Mouse (Mus musculus): ENCODE data around the gene Rcn3. TPM values are rescaled to one million over a fixed set of nuclear protein-coding genes. Genes with fewer than 3 reads are reported as not detected.

Rcn3 gene
- total RNA-seq, 2 experiments from 2014 or later: 7.2 to 20.2 TPM

DNA sequence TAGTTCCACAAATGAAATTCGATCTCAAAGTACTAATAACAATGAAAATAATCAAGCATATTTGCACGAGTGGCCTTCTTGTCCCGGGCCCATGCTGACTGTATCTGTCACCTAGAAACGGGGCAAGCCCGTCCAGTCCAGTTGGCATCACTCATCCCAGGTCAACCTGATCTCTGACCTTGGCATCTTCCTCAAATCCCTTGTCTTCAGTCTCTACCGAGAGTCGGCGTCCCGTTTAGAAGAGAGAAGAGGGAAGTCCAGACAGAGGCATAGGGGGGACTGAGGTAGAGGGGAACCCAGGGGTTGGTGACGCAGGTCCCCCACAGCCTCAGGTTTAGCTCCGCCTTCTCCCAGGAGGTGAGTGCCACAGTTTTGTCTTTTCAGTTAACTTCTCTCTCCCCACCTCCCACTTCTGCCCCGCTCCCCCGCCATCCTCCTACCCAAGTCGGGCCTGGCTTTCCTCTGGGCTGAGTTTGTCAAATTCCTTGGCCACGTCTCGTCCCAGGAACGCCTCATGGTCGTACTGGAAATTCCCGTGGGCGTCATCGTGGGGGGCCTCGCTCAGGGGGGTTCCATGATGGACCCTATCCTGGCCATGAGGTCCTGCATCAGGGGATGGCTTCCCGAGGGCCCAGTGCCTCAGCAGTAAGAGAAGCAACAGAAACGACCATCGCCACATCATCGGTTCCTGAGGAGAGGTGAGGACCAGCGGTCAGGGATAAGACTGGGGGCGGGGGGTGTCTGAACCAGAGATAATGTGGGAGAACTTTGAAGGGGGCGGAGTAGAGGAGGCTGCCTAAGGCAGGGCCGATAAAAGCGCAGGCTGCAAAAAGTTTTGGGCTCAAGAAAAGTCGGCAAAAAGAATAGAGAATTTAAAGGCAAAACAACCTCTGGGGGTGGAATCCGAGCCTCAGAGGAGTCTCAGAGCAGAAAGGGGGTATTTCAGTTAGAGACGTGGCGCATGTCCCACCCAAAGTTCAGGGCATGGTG lies 725 bp downstream of the Rcn3 start:
- Histone ChIP-seq H3K4me3 (peak overlapping the region; percentile 71), H3K27ac (peak overlapping the region; percentile 82)
- peak; percentile 51 for DNase-seq
- intact Hi-C loops (cut with DNase I): no loop called here
- no peak for TF ChIP-seq CTCF (IDR thresholded peaks at IDR 0.05)

DNA sequence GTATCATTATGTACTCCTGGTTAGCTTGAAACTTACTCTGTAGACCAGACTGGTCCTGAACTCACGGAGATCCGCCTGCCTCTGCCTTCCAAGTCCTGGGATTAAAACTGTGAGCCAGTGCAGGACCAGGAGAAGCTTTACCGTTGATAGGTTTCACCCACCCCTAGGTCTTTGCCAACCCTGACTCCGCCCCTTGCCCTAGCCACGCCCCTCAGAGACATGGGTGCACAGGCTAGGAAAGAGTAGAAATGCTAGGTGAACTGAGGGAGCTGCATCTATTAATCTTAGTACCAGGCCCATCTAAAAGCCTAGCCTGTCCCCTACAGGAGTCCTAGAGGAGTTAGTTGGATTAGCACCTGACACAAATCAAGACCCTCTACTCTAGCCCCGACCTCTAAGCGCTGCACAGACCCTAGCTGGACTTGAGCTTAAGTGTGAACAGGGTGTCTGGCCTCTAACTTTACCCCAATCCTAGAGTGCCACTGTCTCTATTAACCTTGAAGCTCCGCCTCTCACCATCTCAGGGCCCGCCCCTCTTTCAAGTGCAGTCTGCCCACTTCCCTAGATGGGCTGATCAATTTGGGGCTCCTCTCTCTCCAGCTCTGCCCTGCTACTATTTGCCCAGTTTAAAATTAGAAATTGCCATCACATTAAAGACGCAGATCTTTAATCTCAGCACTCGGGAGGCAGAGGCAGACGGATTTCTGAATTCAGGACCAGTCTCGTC lies 1.6 kb downstream of the Rcn3 start:
- no peak for TF ChIP-seq CTCF (IDR thresholded peaks at IDR 0.05)
- intact Hi-C loops (cut with DNase I): no loop called here
- Histone ChIP-seq H3K27ac (peak overlapping the region; percentile 82), H3K4me3 (peak overlapping the region; percentile 71)
- DNase-seq: no peak

DNA sequence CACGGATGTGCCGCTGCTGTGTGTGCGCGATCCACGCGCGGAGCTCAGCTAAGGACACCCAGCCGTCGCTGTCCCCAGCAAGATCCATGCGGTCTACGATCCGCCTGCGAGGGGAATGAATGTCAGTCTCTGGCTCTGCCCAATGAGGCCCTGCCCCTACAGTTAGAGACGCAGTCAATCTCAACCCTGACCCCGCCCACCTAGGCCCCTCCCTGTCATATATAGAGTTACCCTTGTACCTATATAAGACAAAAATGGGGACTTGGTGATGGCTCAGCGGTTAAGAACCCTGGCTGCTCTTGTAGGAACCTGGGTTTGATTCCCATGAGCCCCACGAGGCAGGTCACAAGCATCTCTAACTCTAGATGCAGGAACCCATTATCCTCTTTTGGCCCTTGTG lies 3.4 kb downstream of the Rcn3 start:
- no peak for TF ChIP-seq CTCF (IDR thresholded peaks at IDR 0.05)
- intact Hi-C loops (cut with DNase I): no loop called here
- DNase-seq: no peak

DNA sequence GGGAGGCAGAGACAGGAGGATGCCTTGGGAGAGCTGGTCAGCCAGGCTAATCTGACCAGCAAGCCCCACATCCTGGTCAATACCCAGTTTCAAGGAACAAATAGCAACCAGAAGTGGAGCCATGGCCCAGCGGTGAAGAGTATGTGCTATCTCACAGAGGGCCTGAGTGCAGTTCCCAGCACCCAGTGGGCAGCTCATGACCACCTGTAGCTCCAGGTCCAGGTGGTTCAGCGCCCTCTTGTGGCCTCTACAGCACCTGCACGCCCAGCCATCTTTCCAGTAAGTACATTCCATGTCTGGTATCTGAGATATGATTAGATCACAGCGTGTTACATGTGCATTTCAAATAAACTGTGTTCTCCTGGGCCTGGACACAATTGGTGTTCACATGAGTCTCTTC lies 5.9 kb downstream of the Rcn3 start:
- no peak overlapping the region for H3K4me3 ChIP-seq
- intact Hi-C loops (cut with DNase I): no loop called here
- TF ChIP-seq CTCF (IDR thresholded peaks at IDR 0.05): peak; percentile 9; the same call in 1 of the 2 replicates
- no peak for DNase-seq
- no peak overlapping the region for H3K27ac ChIP-seq

More for the DNA sequence above, 3.4 kb downstream of the Rcn3 start:
- Histone ChIP-seq H3K4me3 (no peak overlapping the region), H3K27ac (no peak overlapping the region)

DNA sequence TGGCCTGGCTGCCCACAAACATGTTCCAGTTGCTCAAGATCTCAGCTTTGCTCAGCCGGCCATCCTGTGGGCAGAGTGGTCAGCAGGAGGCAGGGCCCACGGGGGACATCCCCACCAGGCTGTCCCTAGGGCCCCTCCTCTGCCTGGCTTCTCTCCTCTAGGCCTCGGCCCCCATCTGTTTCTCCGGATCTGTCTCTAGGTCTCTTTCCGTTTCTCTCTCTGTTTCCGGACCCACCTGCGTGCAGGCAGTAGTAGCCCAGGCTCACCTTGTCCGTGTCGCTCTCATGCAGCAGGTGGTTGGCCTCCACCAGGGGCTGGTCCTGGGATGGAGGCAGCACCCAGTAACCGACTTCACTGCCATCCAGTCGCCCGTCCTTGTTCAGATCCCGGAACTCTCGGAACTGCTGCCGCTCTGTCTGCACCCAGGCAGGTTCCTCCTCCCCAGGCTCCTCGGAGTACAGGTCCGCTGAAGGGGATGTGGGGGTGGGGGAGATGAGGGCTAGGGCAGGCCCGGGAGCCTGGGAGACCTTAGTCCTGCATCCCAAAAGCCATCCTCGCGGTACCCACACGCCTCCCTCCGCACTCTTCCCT lies 8.6 kb downstream of the Rcn3 start:
- TF ChIP-seq CTCF (IDR thresholded peaks at IDR 0.05): no peak
- intact Hi-C loops (cut with DNase I): loop anchor here (2.0 to 5.0 kb wide), 2 partner anchors 19 to 39 kb away; partner anchors contain the start of genes Fcgrt and Rps11
- H3K4me3 ChIP-seq: peak overlapping the region; percentile 10
- no peak for DNase-seq
- H3K27ac ChIP-seq: peak overlapping the region; percentile 85

DNA sequence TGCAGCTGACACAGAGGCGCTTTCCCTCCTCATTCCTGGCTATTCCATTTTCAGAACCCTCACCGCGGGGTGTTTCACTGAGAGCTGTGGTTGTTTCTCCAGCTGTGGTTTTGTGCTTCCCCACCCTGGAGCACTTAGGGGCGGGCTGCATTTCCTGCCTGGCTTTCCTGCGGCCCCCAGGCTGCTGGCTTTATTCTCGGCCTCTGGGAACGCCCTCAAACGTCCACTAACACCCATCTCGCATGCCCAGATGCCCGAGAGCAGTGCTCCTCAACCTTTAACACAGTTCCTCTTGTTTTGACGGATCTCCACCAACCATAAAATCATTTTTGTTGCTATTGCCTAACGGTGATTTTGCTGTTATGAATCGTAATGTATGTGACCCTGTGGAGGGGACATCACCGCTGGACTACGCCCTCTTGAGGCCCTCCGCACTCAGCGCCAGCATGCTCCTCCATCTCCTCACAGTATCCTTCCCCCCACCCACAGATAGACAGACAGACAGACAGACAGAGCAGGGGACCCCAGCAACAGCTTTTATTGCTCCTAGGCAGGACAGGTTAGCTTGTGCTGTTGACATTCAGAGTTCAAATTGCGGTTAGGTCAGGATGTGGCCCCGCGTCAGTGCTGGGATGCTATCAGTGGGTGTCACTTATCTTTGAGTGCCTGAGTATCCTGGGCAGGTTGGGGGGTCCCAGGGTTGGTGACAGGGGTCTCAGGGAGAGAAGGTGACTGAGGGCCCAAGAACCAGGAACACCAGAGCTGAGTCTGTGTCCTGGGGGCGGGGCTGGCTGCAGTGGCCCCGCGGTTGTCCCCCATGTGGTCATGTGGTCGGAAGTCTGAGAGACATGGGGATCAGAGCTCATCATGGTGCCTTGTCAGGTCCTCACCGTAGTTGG lies 9.4 kb downstream of the Rcn3 start:
- peak overlapping the region; percentile 85 for H3K27ac ChIP-seq
- H3K4me3 ChIP-seq: peak overlapping the region; percentile 50
- DNase-seq: peak; percentile 76
- intact Hi-C loops (cut with DNase I): loop anchor here (2.0 to 5.0 kb wide), 2 partner anchors 20 to 40 kb away; partner anchors contain the start of genes Fcgrt and Rps11
- TF ChIP-seq CTCF (IDR thresholded peaks at IDR 0.05): no peak

DNA sequence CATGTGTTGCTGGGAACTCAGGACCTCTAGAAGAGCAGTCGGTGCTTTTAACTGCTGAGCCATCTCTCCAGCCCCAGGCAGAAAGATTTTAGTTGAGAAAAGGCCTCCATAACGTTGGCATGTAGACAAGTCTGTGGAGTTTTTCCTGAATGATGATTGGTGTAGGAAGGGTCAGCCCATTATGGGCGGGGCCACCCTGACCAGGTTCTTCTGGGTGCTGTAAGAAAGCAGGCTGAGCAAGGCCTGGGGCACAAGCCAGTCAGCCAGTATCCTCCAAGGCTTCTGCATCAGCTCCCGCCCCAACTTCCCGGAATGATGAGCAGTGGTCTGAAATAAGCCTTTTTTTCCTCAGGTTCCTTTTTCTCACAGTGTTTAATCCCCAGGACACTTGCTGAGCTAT lies 11.0 kb downstream of the Rcn3 start:
- intact Hi-C loops (cut with DNase I): loop anchor here (5.0 kb wide), 1 partner anchor 41 kb away; the partner anchor contains the start of gene Rps11
- Histone ChIP-seq H3K4me3 (no peak overlapping the region), H3K27ac (peak overlapping the region; percentile 85)
- TF ChIP-seq CTCF (IDR thresholded peaks at IDR 0.05): no peak
- no peak for DNase-seq

DNA sequence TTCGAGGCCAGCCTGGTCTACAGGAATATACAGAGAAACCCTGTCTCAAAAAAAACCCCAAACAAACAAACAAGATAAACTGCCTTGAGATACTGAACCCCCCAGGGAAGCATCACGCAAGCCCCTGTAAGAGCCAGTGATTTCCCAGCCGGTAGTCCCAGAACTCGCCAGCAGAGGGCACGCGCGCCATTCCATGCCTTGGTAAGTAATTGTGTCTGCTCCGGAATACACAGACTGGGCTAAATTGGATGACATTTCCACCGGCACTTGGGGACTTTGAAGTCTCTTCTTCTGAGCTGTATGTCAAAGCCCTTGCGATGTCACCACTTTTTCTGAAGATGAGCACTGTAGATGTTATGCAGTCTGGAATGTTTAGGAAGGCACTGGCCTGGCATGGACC lies 12.2 kb downstream of the Rcn3 start:
- Histone ChIP-seq H3K27ac (peak overlapping the region; percentile 57), H3K4me3 (0 out of 2 replicates have a peak overlapping the region, but pooled peaks have one; percentile 27)
- DNase-seq: peak; percentile 93
- peak; percentile 92 for TF ChIP-seq CTCF (IDR thresholded peaks at IDR 0.05)
- intact Hi-C loops (cut with DNase I): loop anchor here (1.0 to 5.0 kb wide), 3 partner anchors 42 to 119 kb away; partner anchors contain the start of genes Flt3l, Gm45713 and Rps11

DNA sequence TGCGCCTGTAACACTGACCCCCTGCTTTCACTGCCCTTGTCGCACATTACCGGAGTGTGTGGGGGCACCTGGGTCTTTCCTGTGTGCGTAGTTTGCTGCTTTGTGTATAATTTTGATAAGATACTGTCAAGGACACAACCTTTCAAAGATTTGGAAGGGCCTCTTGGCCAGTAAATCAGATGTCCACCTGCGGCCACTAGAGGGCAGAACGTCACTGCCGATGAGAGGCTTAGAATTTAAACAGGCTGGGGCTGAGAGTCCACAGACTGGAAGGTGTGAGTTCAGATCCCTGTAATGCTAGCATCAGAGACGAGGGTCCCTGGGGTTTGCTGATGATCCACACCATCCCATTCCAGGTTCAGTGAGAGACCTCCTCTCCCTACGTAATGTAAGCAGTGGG lies 13.5 kb downstream of the Rcn3 start:
- DNase-seq: peak; percentile 85
- peak; percentile 87 for TF ChIP-seq CTCF (IDR thresholded peaks at IDR 0.05)
- 0 out of 2 replicates have a peak overlapping the region, but pooled peaks have one; percentile 35 for H3K27ac ChIP-seq
- intact Hi-C loops (cut with DNase I): loop anchor here (2.0 kb wide), 1 partner anchor 120 kb away; no protein-coding TSS in a partner anchor
- H3K4me3 ChIP-seq: no peak overlapping the region

DNA sequence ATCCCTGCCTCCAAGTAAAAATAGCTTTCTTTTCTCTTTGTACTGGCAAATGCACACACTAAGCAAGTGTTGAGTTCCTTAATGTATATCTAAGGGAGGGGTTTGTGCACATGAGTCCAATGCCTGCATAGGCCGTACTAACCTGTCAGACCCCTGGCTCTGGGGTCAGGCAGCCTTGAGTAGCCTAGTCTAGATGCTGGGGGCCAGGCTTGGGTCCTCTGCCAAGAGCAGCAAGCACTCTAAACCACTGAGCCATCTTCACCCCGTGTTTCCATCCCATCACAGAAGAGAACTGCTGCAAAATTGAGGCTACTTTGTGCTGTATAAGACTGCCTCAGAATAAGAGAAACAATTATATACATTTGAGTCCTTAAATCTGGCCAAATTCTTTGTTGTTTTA lies 14.2 kb downstream of the Rcn3 start:
- intact Hi-C loops (cut with DNase I): loop anchor here (2.0 kb wide), 1 partner anchor 121 kb away; no protein-coding TSS in a partner anchor
- H3K4me3 ChIP-seq: no peak overlapping the region
- no peak for DNase-seq
- H3K27ac ChIP-seq: no peak overlapping the region
- no peak for TF ChIP-seq CTCF (IDR thresholded peaks at IDR 0.05)

DNA sequence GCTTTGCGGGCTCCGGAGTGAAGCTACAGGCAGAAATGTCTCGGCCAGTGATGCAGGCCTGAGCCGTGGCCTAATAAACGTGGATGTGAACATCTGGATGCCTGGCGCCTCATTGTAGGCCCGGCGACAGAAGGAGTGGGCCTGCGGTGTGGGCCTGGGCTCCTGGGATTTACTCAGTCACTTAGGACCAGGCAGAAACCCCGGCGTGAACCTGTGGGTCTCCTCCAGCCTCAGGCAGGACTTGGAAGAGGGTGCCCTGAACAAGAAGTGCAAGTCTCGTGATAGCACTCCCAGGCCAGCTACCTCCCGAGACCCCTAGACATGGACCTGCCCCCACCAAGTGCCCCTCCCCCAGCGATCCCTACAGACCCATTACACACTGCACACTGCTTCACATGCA lies 14.7 kb downstream of the Rcn3 start:
- Histone ChIP-seq H3K4me3 (no peak overlapping the region), H3K27ac (no peak overlapping the region)
- intact Hi-C loops (cut with DNase I): no loop called here
- no peak for TF ChIP-seq CTCF (IDR thresholded peaks at IDR 0.05)
- no peak for DNase-seq
